Mouse (Mus musculus): ENCODE results near the gene Dnah1. TPM values are rescaled to one million over a fixed set of nuclear protein-coding genes. Genes with fewer than 3 reads are reported as not detected.
A peak's percentile ranks its signal among the peaks of the same experiment; 100 is the strongest.

Dnah1 gene
- polyA plus RNA-seq, 1 experiment from 2014 or later, result 4.3 TPM

DNA sequence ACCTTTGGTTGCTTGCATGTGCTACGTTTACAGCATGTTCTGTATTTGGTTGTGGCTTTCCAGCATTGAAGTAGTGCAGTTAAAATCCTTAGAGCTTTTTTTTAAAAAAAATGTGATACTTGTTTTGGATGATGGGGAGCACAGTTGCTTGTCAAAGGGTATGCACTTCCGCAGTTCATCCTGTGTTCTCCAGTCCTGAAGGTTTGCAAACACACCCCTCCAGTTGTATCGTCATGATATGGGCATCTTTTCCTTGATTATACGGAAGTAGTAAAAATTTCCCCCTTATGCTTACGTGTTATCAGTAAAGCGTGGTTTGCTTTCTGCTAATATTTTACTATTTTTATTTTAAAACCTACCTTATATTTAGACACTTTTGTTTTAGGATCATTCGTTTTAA is 13.7 kb upstream of the Dnah1 start:
- peaks cover 10% of the 10 kb centered on the region for H3K36me3 ChIP-seq (replicated peaks; ENCODE audit: control insufficient read depth, insufficient read depth)
- H3K4me2 ChIP-seq (replicated peaks), result peak overlapping the region; percentile 81
- H3K9ac ChIP-seq, result peak overlapping the region; percentile 80
- WGBS, result 44% methylated on average over 7 of the region's 7 CpGs
- peaks cover 22% of the 10 kb centered on the region for H3K4me1 ChIP-seq (replicated peaks; ENCODE audit: control insufficient read depth, insufficient read depth, low read length)
- H3K9me3 ChIP-seq (ENCODE audit: control insufficient read depth, low read length), result no peaks in the 10 kb centered on the region
- H3K27ac ChIP-seq, result peak overlapping the region; percentile 91
- ATAC-seq (ENCODE audit: low FRiP score), result no peak
- DNase-seq (ENCODE audit: low spot score), result no peak
- peak overlapping the region; percentile 78 for H3K4me3 ChIP-seq (replicated peaks; ENCODE audit: low read length)
- H3K27me3 ChIP-seq (ENCODE audit: control insufficient read depth, insufficient read depth, low read length), result no peaks in the 10 kb centered on the region

DNA sequence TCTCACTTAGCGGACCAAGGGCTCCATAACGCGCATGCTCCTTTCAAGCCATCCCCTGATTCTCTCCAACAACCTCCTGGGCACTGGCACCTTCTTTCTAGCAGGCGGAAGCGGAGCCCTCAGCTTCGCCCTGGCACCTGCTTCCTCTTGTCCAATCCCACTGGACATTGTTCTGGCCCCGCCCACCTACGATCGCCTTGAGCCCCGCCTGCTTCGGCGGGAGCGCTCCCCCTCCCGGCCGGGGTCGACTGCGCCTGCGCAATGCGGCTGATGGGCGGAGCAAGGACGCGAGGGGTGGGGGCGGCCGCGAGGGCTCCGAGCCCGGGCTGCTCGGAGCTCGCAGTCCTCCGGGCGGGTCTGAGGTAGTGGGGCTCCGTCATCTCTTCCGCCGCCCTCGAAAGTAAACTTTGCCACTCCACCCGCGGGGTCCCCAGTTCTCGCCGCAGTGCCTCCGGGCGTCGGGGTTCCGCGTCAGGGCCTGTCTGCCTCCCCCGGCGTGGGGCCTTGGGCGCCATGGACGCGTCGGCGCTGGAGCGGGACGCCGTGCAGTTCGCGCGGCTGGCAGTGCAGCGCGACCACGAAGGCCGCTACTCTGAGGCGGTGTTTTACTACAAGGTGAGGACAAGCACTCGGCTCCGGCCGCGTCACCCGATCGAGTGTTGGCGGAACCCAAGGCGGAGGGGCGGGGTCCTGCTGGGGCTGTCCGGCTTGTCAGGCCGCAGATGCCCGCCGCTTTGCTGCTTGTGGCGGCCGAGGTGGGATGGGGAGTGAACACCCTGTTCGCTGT is 12.9 kb upstream of the Dnah1 start, which contains the start of gene Capn7:
TSS of gene Capn7 (plus strand) at position 270 of the 787 bp plus-strand sequence.
- under 1% methylated on average over 78 of the region's 78 CpGs for WGBS
- Histone ChIP-seq H3K27me3 (ENCODE audit: control insufficient read depth, insufficient read depth, low read length) (no peaks in the 10 kb centered on the region), H3K27ac (peak within 1 kb of the TSS; percentile 91), H3K9me3 (ENCODE audit: control insufficient read depth, low read length) (no peaks in the 10 kb centered on the region), H3K4me2 (replicated peaks) (peak within 1 kb of the TSS; percentile 81), H3K9ac (peak within 1 kb of the TSS; percentile 80), H3K36me3 (replicated peaks; ENCODE audit: control insufficient read depth, insufficient read depth) (peaks cover 10% of the 10 kb centered on the region), H3K4me3 (replicated peaks; ENCODE audit: low read length) (peak within 1 kb of the TSS; percentile 78), H3K4me1 (replicated peaks; ENCODE audit: control insufficient read depth, insufficient read depth, low read length) (peaks cover 22% of the 10 kb centered on the region)
- DNase-seq (ENCODE audit: low spot score) (peak; percentile 100), ATAC-seq (ENCODE audit: low FRiP score) (peak; percentile 98)

DNA sequence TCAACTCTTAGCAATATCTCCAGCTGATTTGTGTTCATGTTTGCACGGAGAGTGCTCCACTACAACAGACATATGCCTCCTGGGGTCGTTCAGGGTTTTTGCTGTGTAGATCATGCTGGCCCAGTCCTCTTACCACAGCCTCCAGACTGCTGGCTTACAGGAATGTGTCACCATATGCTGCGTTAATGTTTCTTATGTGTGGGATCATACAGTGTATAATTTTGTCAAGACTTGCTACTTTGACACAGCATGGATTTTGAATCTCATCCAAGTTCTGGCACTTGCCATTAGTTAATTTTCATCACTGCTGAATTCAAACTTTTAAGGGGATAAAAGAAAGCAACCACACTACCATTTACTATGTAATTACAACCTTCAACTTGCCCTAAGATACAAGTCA is 12.1 kb upstream of the Dnah1 start:
- Histone ChIP-seq H3K27ac (peak overlapping the region; percentile 71), H3K36me3 (replicated peaks; ENCODE audit: control insufficient read depth, insufficient read depth) (peaks cover 5% of the 10 kb centered on the region), H3K27me3 (ENCODE audit: control insufficient read depth, insufficient read depth, low read length) (no peaks in the 10 kb centered on the region), H3K4me3 (replicated peaks; ENCODE audit: low read length) (peak overlapping the region; percentile 78), H3K4me1 (replicated peaks; ENCODE audit: control insufficient read depth, insufficient read depth, low read length) (peaks cover 22% of the 10 kb centered on the region), H3K4me2 (replicated peaks) (peak overlapping the region; percentile 81), H3K9ac (peak overlapping the region; percentile 49), H3K9me3 (ENCODE audit: control insufficient read depth, low read length) (no peaks in the 10 kb centered on the region)
- no peak for DNase-seq (ENCODE audit: low spot score)
- WGBS, result 55% methylated on average over 3 of the region's 3 CpGs
- no peak for ATAC-seq (ENCODE audit: low FRiP score)

DNA sequence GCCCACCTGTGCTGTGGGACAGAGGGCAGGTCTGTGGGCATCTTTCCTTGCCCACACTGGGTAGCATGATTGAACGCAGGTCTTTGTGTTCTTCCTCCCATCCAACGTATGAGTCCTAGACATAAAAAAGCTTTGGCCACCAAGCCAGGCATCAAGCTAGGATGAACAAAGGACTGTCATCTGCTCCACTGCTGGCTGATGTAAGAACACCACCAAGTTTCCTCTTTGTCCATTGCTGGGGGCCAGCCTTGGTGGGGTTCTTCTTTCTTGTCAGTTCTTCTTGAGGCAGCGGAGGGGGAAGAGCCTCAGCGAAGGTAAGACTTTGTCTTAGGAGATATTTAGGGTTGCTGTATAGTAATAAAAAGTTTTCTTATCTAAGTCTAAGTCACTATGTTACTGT is 7.3 kb upstream of the Dnah1 start:
- H3K4me1 ChIP-seq (replicated peaks; ENCODE audit: control insufficient read depth, insufficient read depth, low read length), result peaks cover 6% of the 10 kb centered on the region; the same call in 1 of the 2 replicates
- H3K9ac ChIP-seq, result no peak overlapping the region
- DNase-seq (ENCODE audit: low spot score) (no peak), ATAC-seq (ENCODE audit: low FRiP score) (no peak)
- no peaks in the 10 kb centered on the region for H3K36me3 ChIP-seq (replicated peaks; ENCODE audit: control insufficient read depth, insufficient read depth)
- no peak overlapping the region for H3K4me2 ChIP-seq (replicated peaks)
- 77% methylated on average over 4 of the region's 4 CpGs for WGBS
- no peak overlapping the region for H3K27ac ChIP-seq
- no peaks in the 10 kb centered on the region for H3K9me3 ChIP-seq (ENCODE audit: control insufficient read depth, low read length)
- no peaks in the 10 kb centered on the region for H3K27me3 ChIP-seq (ENCODE audit: control insufficient read depth, insufficient read depth, low read length)
- no peak overlapping the region for H3K4me3 ChIP-seq (replicated peaks; ENCODE audit: low read length)

DNA sequence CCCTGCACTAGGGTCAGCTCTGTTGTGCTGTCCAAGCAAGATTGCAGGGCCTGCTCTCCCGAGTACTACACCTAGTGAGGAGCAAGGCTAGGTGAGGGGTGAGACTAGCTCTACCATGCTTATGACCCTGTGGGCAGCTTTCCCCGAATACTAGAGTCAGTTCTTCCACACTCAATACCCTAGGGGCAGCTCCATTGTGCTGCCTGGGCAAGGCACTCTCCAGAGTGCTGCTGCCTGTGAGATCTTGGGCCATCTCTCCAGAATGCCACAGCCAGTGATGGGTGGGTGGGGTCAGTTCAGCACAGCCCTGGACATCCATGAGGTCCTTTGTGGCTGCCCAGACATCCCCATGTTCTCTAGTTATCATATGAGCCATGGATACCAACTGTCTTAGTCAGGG is 6.0 kb upstream of the Dnah1 start:
- no peaks in the 10 kb centered on the region for H3K9me3 ChIP-seq (ENCODE audit: control insufficient read depth, low read length)
- H3K27me3 ChIP-seq (ENCODE audit: control insufficient read depth, insufficient read depth, low read length), result no peaks in the 10 kb centered on the region
- DNase-seq (ENCODE audit: low spot score) (no peak), ATAC-seq (ENCODE audit: low FRiP score) (no peak)
- WGBS, result 54% methylated on average over 2 of the region's 2 CpGs
- no peak overlapping the region for H3K9ac ChIP-seq
- no peaks in the 10 kb centered on the region for H3K4me1 ChIP-seq (replicated peaks; ENCODE audit: control insufficient read depth, insufficient read depth, low read length)
- no peak overlapping the region for H3K4me2 ChIP-seq (replicated peaks)
- no peak overlapping the region for H3K4me3 ChIP-seq (replicated peaks; ENCODE audit: low read length)
- no peak overlapping the region for H3K27ac ChIP-seq
- no peaks in the 10 kb centered on the region for H3K36me3 ChIP-seq (replicated peaks; ENCODE audit: control insufficient read depth, insufficient read depth)

DNA sequence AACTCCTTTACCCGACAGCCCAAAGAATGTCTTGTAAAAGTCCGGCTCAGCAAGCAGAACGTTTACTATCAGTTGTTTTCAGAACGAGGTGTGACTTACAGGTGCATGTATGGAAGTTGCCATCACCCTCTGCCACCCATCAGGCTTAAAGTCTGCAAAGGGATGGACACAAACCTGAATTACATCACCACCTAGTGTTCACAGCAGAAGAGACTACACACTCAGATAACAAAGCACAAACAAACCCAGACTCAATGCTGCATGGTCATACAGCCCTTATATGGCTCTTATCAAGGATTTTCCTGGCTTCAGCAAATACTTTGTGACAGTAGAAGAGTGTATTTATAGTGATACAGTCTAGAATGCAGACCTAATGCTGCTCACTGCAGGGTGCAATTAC is 4.0 kb upstream of the Dnah1 start:
- WGBS, result 79% methylated on average over 4 of the region's 4 CpGs
- no peaks in the 10 kb centered on the region for H3K36me3 ChIP-seq (replicated peaks; ENCODE audit: control insufficient read depth, insufficient read depth)
- no peaks in the 10 kb centered on the region for H3K9me3 ChIP-seq (ENCODE audit: control insufficient read depth, low read length)
- H3K27me3 ChIP-seq (ENCODE audit: control insufficient read depth, insufficient read depth, low read length), result no peaks in the 10 kb centered on the region
- ATAC-seq (ENCODE audit: low FRiP score), result no peak
- H3K4me2 ChIP-seq (replicated peaks), result no peak overlapping the region
- H3K4me1 ChIP-seq (replicated peaks; ENCODE audit: control insufficient read depth, insufficient read depth, low read length), result no peaks in the 10 kb centered on the region
- H3K9ac ChIP-seq, result no peak overlapping the region
- no peak for DNase-seq (ENCODE audit: low spot score)
- no peak overlapping the region for H3K27ac ChIP-seq
- H3K4me3 ChIP-seq (replicated peaks; ENCODE audit: low read length), result no peak overlapping the region

DNA sequence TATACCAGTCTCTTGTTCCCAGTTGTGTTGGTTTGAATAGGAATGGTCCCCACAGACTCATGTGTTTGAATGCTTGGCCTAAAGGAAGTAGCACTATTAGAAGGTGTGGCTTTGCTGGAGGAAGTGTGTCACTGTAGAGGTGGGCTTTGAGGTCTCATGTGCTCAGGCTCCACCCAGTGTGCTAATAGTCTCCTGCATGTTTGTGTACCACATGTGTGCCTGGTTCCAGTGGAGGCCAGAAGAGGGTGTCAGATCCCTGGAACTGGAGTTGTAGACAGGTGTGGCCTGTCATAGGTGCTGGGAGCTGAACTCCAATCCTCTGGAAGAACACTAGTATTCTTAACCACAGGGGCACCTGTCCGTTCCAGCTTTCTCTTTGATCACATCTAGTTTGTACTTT is 3.5 kb upstream of the Dnah1 start:
- ATAC-seq (ENCODE audit: low FRiP score) (no peak), DNase-seq (ENCODE audit: low spot score) (no peak)
- no peaks in the 10 kb centered on the region for H3K9me3 ChIP-seq (ENCODE audit: control insufficient read depth, low read length)
- no peaks in the 10 kb centered on the region for H3K27me3 ChIP-seq (ENCODE audit: control insufficient read depth, insufficient read depth, low read length)
- H3K36me3 ChIP-seq (replicated peaks; ENCODE audit: control insufficient read depth, insufficient read depth), result no peaks in the 10 kb centered on the region
- no peak overlapping the region for H3K4me2 ChIP-seq (replicated peaks)
- WGBS, result 90% methylated on average over 1 of the region's 1 CpGs
- H3K9ac ChIP-seq, result no peak overlapping the region
- H3K27ac ChIP-seq, result no peak overlapping the region
- no peak overlapping the region for H3K4me3 ChIP-seq (replicated peaks; ENCODE audit: low read length)
- no peaks in the 10 kb centered on the region for H3K4me1 ChIP-seq (replicated peaks; ENCODE audit: control insufficient read depth, insufficient read depth, low read length)

DNA sequence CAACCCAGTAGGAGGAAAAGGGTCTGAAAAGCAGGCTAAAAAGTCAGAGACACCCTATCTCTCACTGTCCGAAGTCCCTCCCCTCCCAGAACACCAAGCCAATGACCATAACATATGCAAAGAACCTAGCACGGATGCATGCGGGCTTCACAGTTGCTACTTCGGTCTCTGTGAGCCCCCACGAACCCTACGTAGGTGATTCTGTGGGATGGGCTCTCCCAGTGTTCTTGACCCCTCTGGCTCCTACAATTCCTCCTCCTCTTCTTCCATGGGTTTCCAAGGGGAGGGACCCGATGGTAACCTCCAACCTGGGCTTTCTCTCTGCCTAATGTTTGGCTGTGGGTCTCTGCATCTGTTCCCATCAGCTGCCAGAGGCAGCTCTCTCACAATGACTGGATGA is 3.1 kb upstream of the Dnah1 start:
- H3K27ac ChIP-seq, result no peak overlapping the region
- H3K4me1 ChIP-seq (replicated peaks; ENCODE audit: control insufficient read depth, insufficient read depth, low read length), result no peaks in the 10 kb centered on the region
- H3K27me3 ChIP-seq (ENCODE audit: control insufficient read depth, insufficient read depth, low read length), result no peaks in the 10 kb centered on the region
- no peak overlapping the region for H3K9ac ChIP-seq
- WGBS, result 86% methylated on average over 7 of the region's 7 CpGs
- H3K4me2 ChIP-seq (replicated peaks), result no peak overlapping the region
- no peak overlapping the region for H3K4me3 ChIP-seq (replicated peaks; ENCODE audit: low read length)
- DNase-seq (ENCODE audit: low spot score), result no peak
- ATAC-seq (ENCODE audit: low FRiP score), result no peak
- H3K9me3 ChIP-seq (ENCODE audit: control insufficient read depth, low read length), result no peaks in the 10 kb centered on the region
- no peaks in the 10 kb centered on the region for H3K36me3 ChIP-seq (replicated peaks; ENCODE audit: control insufficient read depth, insufficient read depth)

DNA sequence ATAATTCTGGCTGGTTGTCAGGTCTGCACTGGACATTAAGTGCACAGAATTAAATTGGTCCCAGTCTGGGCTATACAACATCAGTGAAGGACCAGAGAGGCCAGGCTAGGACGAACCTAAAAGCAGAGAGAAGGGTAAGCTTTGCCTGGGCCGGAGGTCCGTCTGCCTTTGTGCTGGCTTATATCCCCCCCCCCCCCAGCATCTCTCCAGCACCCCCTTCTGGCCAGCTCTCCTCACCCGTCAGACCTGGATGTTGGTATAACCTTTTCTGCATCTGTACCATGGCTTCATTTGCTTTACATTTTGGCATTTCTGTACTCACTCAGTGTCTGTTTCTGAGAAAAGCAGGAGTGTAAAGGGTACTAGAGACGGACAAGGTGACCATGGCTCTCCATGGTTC is 1.9 kb upstream of the Dnah1 start:
- H3K27me3 ChIP-seq (ENCODE audit: control insufficient read depth, insufficient read depth, low read length), result no peaks in the 10 kb centered on the region
- no peaks in the 10 kb centered on the region for H3K4me1 ChIP-seq (replicated peaks; ENCODE audit: control insufficient read depth, insufficient read depth, low read length)
- no peak overlapping the region for H3K27ac ChIP-seq
- no peak overlapping the region for H3K9ac ChIP-seq
- no peak overlapping the region for H3K4me3 ChIP-seq (replicated peaks; ENCODE audit: low read length)
- 55% methylated on average over 5 of the region's 5 CpGs for WGBS
- H3K4me2 ChIP-seq (replicated peaks), result no peak overlapping the region
- DNase-seq (ENCODE audit: low spot score) (no peak), ATAC-seq (ENCODE audit: low FRiP score) (no peak)
- H3K36me3 ChIP-seq (replicated peaks; ENCODE audit: control insufficient read depth, insufficient read depth), result no peaks in the 10 kb centered on the region
- no peaks in the 10 kb centered on the region for H3K9me3 ChIP-seq (ENCODE audit: control insufficient read depth, low read length)
